Mouse (Mus musculus) neutrophil, adult 65 days (primary cell): ENCODE results near the gene Limk2. TPM values are rescaled to one million over a fixed set of nuclear protein-coding genes. Genes with fewer than 3 reads are reported as not detected.

Experiments
- total RNA-seq: library from RNA; stranded (reverse); gene quantifications from 2 replicates; pipeline ENCODE4 v1.2.4, GENCODE M21; 2023

Limk2 gene
- total RNA-seq, result 50.4 and 59.0 TPM in 2 replicates

GRCm38 (mm10) chr11:3408997-3409732, at the start of gene Limk2:
TSS of gene Limk2 (minus strand) at chr11:3409189.

GRCm38 (mm10) chr11:3452167-3452639, 43.2 kb upstream of the Limk2 start, which contains the start of gene Rnf185:
TSS of gene Rnf185 (minus strand) at chr11:3452363.

GRCm38 (mm10) chr11:3329891-3330451, 79.0 kb downstream of the Limk2 start, which contains the start of gene Pik3ip1:
TSS of gene Pik3ip1 (plus strand) at chr11:3330401.

Other genes starting within 250 kb of the Limk2 start
- 38.0 and 69.8 TPM in 2 replicates for gene Sfi1, start 215.7 kb downstream of the Limk2 start, total RNA-seq
- 69.7 and 82.5 TPM in 2 replicates for gene Eif4enif1, start 206.8 kb downstream of the Limk2 start, total RNA-seq
- 30.1 and 38.4 TPM in 2 replicates for gene Drg1, start 142.8 kb downstream of the Limk2 start, total RNA-seq
- gene Patz1, start 120.3 kb downstream of the Limk2 start, total RNA-seq, result 34.1 and 40.9 TPM in 2 replicates
- gene Pik3ip1, start 78.8 kb downstream of the Limk2 start, total RNA-seq, result 12.8 and 17.3 TPM in 2 replicates
- 24.5 and 31.8 TPM in 2 replicates for gene Rnf185, start 43.2 kb upstream of the Limk2 start, total RNA-seq
- not detected in 2 replicates for gene Pla2g3, start 79.1 kb upstream of the Limk2 start, total RNA-seq
- gene Inpp5j, start 95.6 kb upstream of the Limk2 start, total RNA-seq, result 6.7 and 7.2 TPM in 2 replicates
- gene Selenom, start 105.5 kb upstream of the Limk2 start, total RNA-seq, result 3.6 TPM in 2 replicates
- gene Smtn, start 131.4 kb upstream of the Limk2 start, total RNA-seq, result 12.8 and 18.3 TPM in 2 replicates
- 14.0 and 21.5 TPM in 2 replicates for gene Morc2a, start 240.0 kb upstream of the Limk2 start, total RNA-seq